In genomic region chr19:24958531-24958930, GRCm38 (mm10) we compare ENCODE assay signal across 9 mouse cellular contexts. TPM values are rescaled to one million over a fixed set of nuclear protein-coding genes. Genes with fewer than 3 reads are reported as not detected.
DNase-seq lines count a peak whose midpoint lies in the region; ATAC-seq and TF ChIP-seq lines count a peak whose summit lies in the region.
"Had no signal": no experiment of that assay in that cellular context is flagged by ENCODE, and none has a peak within 500 bp of the region (broad histone marks: within the 10 kb centered on the region; RNA-seq: fewer than 3 reads in every experiment).

No protein-coding gene starts in this region.

- no peak overlapping the region for H3K27ac ChIP-seq in gastrocnemius, adult 2 months
- H3K27ac ChIP-seq in midbrain, embryonic 14.5 days (replicated peaks; ENCODE audit: low read depth, low read length): no peak overlapping the region
- H3K27ac ChIP-seq in midbrain, embryonic 10.5 days (replicated peaks): no peak overlapping the region
- no peak overlapping the region for H3K27ac ChIP-seq in stomach, postnatal 0 days (replicated peaks)

- H3K36me3 ChIP-seq in midbrain, embryonic 14.5 days (ENCODE audit: control insufficient read depth, insufficient read depth, low read length): peaks cover 12% of the 10 kb centered on the region
- H3K36me3 ChIP-seq in midbrain, embryonic 10.5 days: peaks cover 40% of the 10 kb centered on the region
- H3K36me3 ChIP-seq in stomach, postnatal 0 days (ENCODE audit: control insufficient read depth, insufficient read depth, low read length): peaks cover 5% of the 10 kb centered on the region; the same call in 1 of the 2 replicates

- no peak overlapping the region for H3K9ac ChIP-seq in midbrain, embryonic 14.5 days (replicated peaks; ENCODE audit: low read length)
- no peak overlapping the region for H3K9ac ChIP-seq in stomach, postnatal 0 days (ENCODE audit: low read length)

- TF ChIP-seq CTCF in gastrocnemius, adult 2 months (IDR thresholded peaks at IDR 0.05): peak; percentile 79
- peak; percentile 78 for TF ChIP-seq CTCF in stomach, postnatal 0 days (IDR thresholded peaks at IDR 0.05; ENCODE audit: low read depth)

- H3K27me3 ChIP-seq in midbrain, embryonic 14.5 days (ENCODE audit: control insufficient read depth, insufficient read depth, low read length): no peaks in the 10 kb centered on the region
- H3K27me3 ChIP-seq in midbrain, embryonic 10.5 days (ENCODE audit: low read depth, poor library complexity, severe bottlenecking): no peaks in the 10 kb centered on the region
- no peaks in the 10 kb centered on the region for H3K27me3 ChIP-seq in stomach, postnatal 0 days (ENCODE audit: control insufficient read depth, insufficient read depth, low read length)

- WGBS in midbrain, embryonic 14.5 days: 44% methylated on average over 3 of the region's 3 CpGs
- 50% methylated on average over 3 of the region's 3 CpGs for WGBS in midbrain, embryonic 10.5 days
- 28% methylated on average over 3 of the region's 3 CpGs for WGBS in stomach, postnatal 0 days

- no peak overlapping the region for H3K4me3 ChIP-seq in gastrocnemius, adult 2 months
- no peak overlapping the region for H3K4me3 ChIP-seq in midbrain, embryonic 14.5 days (replicated peaks; ENCODE audit: low read depth, low read length)
- H3K4me3 ChIP-seq in midbrain, embryonic 10.5 days: no peak overlapping the region
- no peak overlapping the region for H3K4me3 ChIP-seq in stomach, postnatal 0 days (ENCODE audit: low read depth, low read length)

- no peak overlapping the region for H3K4me2 ChIP-seq in midbrain, embryonic 14.5 days (ENCODE audit: low read length)
- no peak overlapping the region for H3K4me2 ChIP-seq in stomach, postnatal 0 days (replicated peaks; ENCODE audit: low read depth)

- no peak for ATAC-seq in midbrain, embryonic 14.5 days (ENCODE audit: low FRiP score, low TSS enrichment)
- no peak for ATAC-seq in stomach, postnatal 0 days (ENCODE audit: low FRiP score, low TSS enrichment)

- TF ChIP-seq EP300 in stomach, postnatal 0 days (optimal IDR thresholded peaks at IDR 0.05): no peak

- no peak for DNase-seq in gastrocnemius, adult 2 months
- DNase-seq in gastrocnemius, postnatal 4 days (ENCODE audit: low spot score in 2 of 2): no peak
- peak; percentile 88 for DNase-seq in midbrain, embryonic 14.5 days
- DNase-seq in midbrain, embryonic 10.5 days (ENCODE audit: low spot score): no peak
- DNase-seq in embryo, embryonic 11 days: peak; percentile 80
- DNase-seq in stomach, postnatal 0 days (ENCODE audit: low spot score): no peak
- no peak for DNase-seq in adrenal gland, postnatal 4 days (ENCODE audit: low spot score in 2 of 2)
- no peak for DNase-seq in thymus, postnatal 25 days

- peaks cover 5% of the 10 kb centered on the region for H3K4me1 ChIP-seq in midbrain, embryonic 14.5 days (ENCODE audit: control insufficient read depth, insufficient read depth, low read length)
- peaks cover 13% of the 10 kb centered on the region for H3K4me1 ChIP-seq in midbrain, embryonic 10.5 days
- H3K4me1 ChIP-seq in stomach, postnatal 0 days (replicated peaks; ENCODE audit: control insufficient read depth, insufficient read depth): no peaks in the 10 kb centered on the region

- no peaks in the 10 kb centered on the region for H3K9me3 ChIP-seq in midbrain, embryonic 14.5 days (ENCODE audit: control insufficient read depth, low read length)
- H3K9me3 ChIP-seq in midbrain, embryonic 10.5 days (replicated peaks): no peaks in the 10 kb centered on the region
- no peaks in the 10 kb centered on the region for H3K9me3 ChIP-seq in stomach, postnatal 0 days (ENCODE audit: control insufficient read depth, low read length)

- intact Hi-C loops in gastrocnemius, adult 2 months (cut with DNase I): loop anchor here (10.0 kb wide), 1 partner anchor 496 kb away; no protein-coding TSS in a partner anchor

RNA-seq across cellular contexts. Expression of gene Cbwd1, which starts 2.9 kb away (rescaled TPM):
- total RNA-seq in gastrocnemius, adult 2 months (2021): 10 to 100 TPM; 15.3 to 16.8 TPM
- total RNA-seq in gastrocnemius, postnatal 4 days (2021): 10 to 100 TPM; 11.5 to 13.0 TPM
- polyA plus RNA-seq in midbrain, embryonic 14.5 days (2014; fragmentation: Nextera tagmentation; extraction: Ambion mirVana): 12.5 and 15.0 TPM in 2 replicates
- polyA plus RNA-seq in midbrain, embryonic 10.5 days (2016; fragmentation: Nextera tagmentation; extraction: Ambion mirVana): 23.5 and 23.6 TPM in 2 replicates
- polyA plus RNA-seq in stomach, postnatal 0 days (2015; fragmentation: Nextera tagmentation; extraction: Ambion mirVana): 12.1 and 12.8 TPM in 2 replicates
- total RNA-seq in adrenal gland, postnatal 4 days (2021): 10 to 100 TPM; 15.1 to 16.6 TPM

RNA-seq across cellular contexts. Expression of gene Dock8, which starts 40.8 kb away (rescaled TPM):
- 1 to 10 TPM; 1.5 to 1.6 TPM for total RNA-seq in gastrocnemius, adult 2 months (2021)
- total RNA-seq in gastrocnemius, postnatal 4 days (2021): 1 to 10 TPM; 4.4 to 5.2 TPM
- 0.41 and 0.55 TPM in 2 replicates for polyA plus RNA-seq in midbrain, embryonic 14.5 days (2014; fragmentation: Nextera tagmentation; extraction: Ambion mirVana)
- polyA plus RNA-seq in midbrain, embryonic 10.5 days (2016; fragmentation: Nextera tagmentation; extraction: Ambion mirVana): 1.8 TPM in 2 replicates
- polyA plus RNA-seq in stomach, postnatal 0 days (2015; fragmentation: Nextera tagmentation; extraction: Ambion mirVana): 3.3 and 3.4 TPM in 2 replicates
- total RNA-seq in adrenal gland, postnatal 4 days (2021): 10 to 100 TPM; 15.3 to 18.3 TPM

RNA-seq across cellular contexts. Expression of gene Foxd4, which starts 57.5 kb away (rescaled TPM):
- total RNA-seq in gastrocnemius, adult 2 months (2021): not detected
- not detected for total RNA-seq in gastrocnemius, postnatal 4 days (2021)
- not detected in 2 replicates for polyA plus RNA-seq in midbrain, embryonic 14.5 days (2014; fragmentation: Nextera tagmentation; extraction: Ambion mirVana)
- 1.00 and 1.2 TPM in 2 replicates for polyA plus RNA-seq in midbrain, embryonic 10.5 days (2016; fragmentation: Nextera tagmentation; extraction: Ambion mirVana)
- polyA plus RNA-seq in stomach, postnatal 0 days (2015; fragmentation: Nextera tagmentation; extraction: Ambion mirVana): 0.08 TPM in 1 of 2 replicates, not detected in the other
- not detected for total RNA-seq in adrenal gland, postnatal 4 days (2021)
- polyA plus RNA-seq: neural tube, embryonic 11.5 days had no signal

Comparison
In these comparisons a context has a peak if more than half of its experiments do, and no peak if none do; other contexts are left out.
1. DNase-seq: peak in midbrain, embryonic 14.5 days (single experiment) and embryo, embryonic 11 days (single experiment); none in gastrocnemius, adult 2 months (single experiment), gastrocnemius, postnatal 4 days (0 of 2), midbrain, embryonic 10.5 days (single experiment), stomach, postnatal 0 days (single experiment), adrenal gland, postnatal 4 days (0 of 2) and thymus, postnatal 25 days (single experiment).